Mouse (Mus musculus): Measurements from ENCODE around the gene Dhdh. TPM values are rescaled to one million over a fixed set of nuclear protein-coding genes. Genes with fewer than 3 reads are reported as not detected.

The Dhdh gene
- total RNA-seq, 1 experiment from 2014 or later: 7.5 TPM

- no peak for ATAC-seq (replicated peaks; ENCODE audit: insufficient number of reproducible peaks, low FRiP score, low TSS enrichment, poor library complexity, severe bottlenecking)
Observed at GRCm38 (mm10) chr7:45426556-45426955, 62.0 kb downstream of the Dhdh start.

DNA sequence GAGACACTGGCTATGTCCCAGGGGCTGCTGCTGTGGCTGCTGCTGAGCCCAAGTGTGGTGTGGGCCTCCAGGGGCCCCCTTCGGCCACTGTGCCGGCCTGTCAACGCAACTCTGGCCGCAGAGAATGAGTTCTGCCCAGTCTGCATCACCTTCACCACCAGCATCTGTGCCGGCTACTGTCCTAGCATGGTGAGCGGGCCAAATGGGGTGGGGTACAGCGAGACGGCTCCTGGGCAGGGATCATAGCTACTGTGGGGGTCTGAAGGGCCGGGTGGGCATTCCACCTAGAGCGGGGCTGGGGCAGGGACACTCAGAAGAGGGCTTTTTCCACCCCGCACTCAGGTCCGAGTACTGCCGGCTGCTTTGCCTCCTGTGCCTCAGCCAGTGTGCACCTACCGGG lies 67.4 kb downstream of the Dhdh start:
- no peak for ATAC-seq (replicated peaks; ENCODE audit: insufficient number of reproducible peaks, low FRiP score, low TSS enrichment, poor library complexity, severe bottlenecking)

Other genes starting within 250 kb of the Dhdh start
- gene Cd37, start 249.7 kb downstream of the Dhdh start, total RNA-seq (2017): 112 to 185 TPM (median 125 TPM) in 3 replicates
- gene Slc6a16, start 247.7 kb downstream of the Dhdh start, total RNA-seq (2017): 0.64 TPM in 1 of 3 replicates, not detected in the others
- gene Slc6a21, start 211.3 kb downstream of the Dhdh start, total RNA-seq (2017): not detected in 3 replicates
- 9.7 to 15.3 TPM (median 10.4 TPM) in 3 replicates for gene Trpm4, start 155.0 kb downstream of the Dhdh start, total RNA-seq (2017)
- gene Hrc, start 153.5 kb downstream of the Dhdh start, total RNA-seq (2017): not detected in 3 replicates
- gene Ppfia3, start 121.8 kb downstream of the Dhdh start, total RNA-seq (2017): 0.19 TPM in 1 of 3 replicates, not detected in the others
- not detected in 3 replicates for gene Lin7b, start 118.2 kb downstream of the Dhdh start, total RNA-seq (2017)
- 293 to 444 TPM (median 324 TPM) in 3 replicates for gene Snrnp70, start 93.1 kb downstream of the Dhdh start, total RNA-seq (2017)
- not detected in 3 replicates for gene Kcna7, start 83.2 kb downstream of the Dhdh start, total RNA-seq (2017)
- not detected in 3 replicates for gene Ntf5, start 75.1 kb downstream of the Dhdh start, total RNA-seq (2017)
- not detected in 3 replicates for gene Lhb, start 68.0 kb downstream of the Dhdh start, total RNA-seq (2017)
- gene Gys1, start 54.0 kb downstream of the Dhdh start, total RNA-seq (2017): 3.6 to 4.9 TPM (median 3.9 TPM) in 3 replicates
- gene Ruvbl2, start 50.7 kb downstream of the Dhdh start, total RNA-seq (2017): 18.0 to 33.4 TPM (median 23.3 TPM) in 3 replicates
- 1,006 to 1,190 TPM (median 1,165 TPM) in 3 replicates for gene Ftl1, start 28.9 kb downstream of the Dhdh start, total RNA-seq (2017)
- 36.4 to 55.8 TPM (median 38.5 TPM) in 3 replicates for gene Bax, start 21.9 kb downstream of the Dhdh start, total RNA-seq (2017)
- 3.2 TPM in 1 of 3 replicates, not detected in the others for gene Tulp2, start 6.9 kb downstream of the Dhdh start, total RNA-seq (2017)
- gene Gm45808, start 2.0 kb downstream of the Dhdh start, total RNA-seq (2017): not detected in 3 replicates
- gene Nucb1, start 21.6 kb upstream of the Dhdh start, total RNA-seq (2017): 128 to 251 TPM (median 142 TPM) in 3 replicates
- 204 to 390 TPM (median 221 TPM) in 3 replicates for gene Ppp1r15a, start 37.5 kb upstream of the Dhdh start, total RNA-seq (2017)
- 0.10 TPM in 1 of 3 replicates, not detected in the others for gene Plekha4, start 37.5 kb upstream of the Dhdh start, total RNA-seq (2017)
- gene Hsd17b14, start 66.1 kb upstream of the Dhdh start, total RNA-seq (2017): not detected in 3 replicates
- gene Bcat2, start 81.3 kb upstream of the Dhdh start, total RNA-seq (2017): 5.1 to 21.4 TPM (median 11.9 TPM) in 3 replicates
- not detected in 3 replicates for gene Fgf21, start 126.7 kb upstream of the Dhdh start, total RNA-seq (2017)
- gene Fut1, start 128.5 kb upstream of the Dhdh start, total RNA-seq (2017): not detected in 3 replicates
- gene Izumo1, start 133.0 kb upstream of the Dhdh start, total RNA-seq (2017): not detected in 3 replicates
- gene Rasip1, start 138.7 kb upstream of the Dhdh start, total RNA-seq (2017): 0.11 to 0.48 TPM in 2 of 3 replicates, not detected in the other
- gene Mamstr, start 151.2 kb upstream of the Dhdh start, total RNA-seq (2017): 0.19 TPM in 1 of 3 replicates, not detected in the others
- gene Fut2, start 177.6 kb upstream of the Dhdh start, total RNA-seq (2017): 1.4 TPM in 1 of 3 replicates, not detected in the others
- not detected in 3 replicates for gene Ntn5, start 195.2 kb upstream of the Dhdh start, total RNA-seq (2017)
- gene Sec1, start 205.6 kb upstream of the Dhdh start, total RNA-seq (2017): not detected in 3 replicates
- gene Car11, start 211.0 kb upstream of the Dhdh start, total RNA-seq (2017): not detected in 3 replicates
- gene Dbp, start 216.3 kb upstream of the Dhdh start, total RNA-seq (2017): 4.3 to 13.1 TPM (median 4.5 TPM) in 3 replicates
- gene Rpl18, start 226.7 kb upstream of the Dhdh start, total RNA-seq (2017): 966 to 1,078 TPM (median 1,028 TPM) in 3 replicates
- gene Sphk2, start 229.2 kb upstream of the Dhdh start, total RNA-seq (2017): 11.0 to 15.9 TPM (median 11.5 TPM) in 3 replicates
- gene Fam83e, start 232.4 kb upstream of the Dhdh start, total RNA-seq (2017): 0.78 to 1.4 TPM in 2 of 3 replicates, not detected in the other
- not detected in 3 replicates for gene Spaca4, start 237.0 kb upstream of the Dhdh start, total RNA-seq (2017)

Data from monocyte, adult 5-6 weeks (primary cell).